Mouse (Mus musculus): ENCODE data around the gene Agr2. TPM values are rescaled to one million over a fixed set of nuclear protein-coding genes. Genes with fewer than 3 reads are reported as not detected.

Agr2 gene
- total and polyA plus RNA-seq, 3 experiments: not detected

- H3K79me2 ChIP-seq (replicated peaks; ENCODE audit: control insufficient read depth, extremely low read depth, insufficient read depth, poor library complexity, severe bottlenecking): no peaks in the 10 kb centered on the region
- no peaks in the 10 kb centered on the region for H3K36me3 ChIP-seq (replicated peaks in 1 of 2; ENCODE audit: control insufficient read depth in 1 of 2, insufficient read depth in 1 of 2, low read length in 1 of 2)
- no peaks in the 10 kb centered on the region for H3K27me3 ChIP-seq (replicated peaks)
- H3K9me3 ChIP-seq (replicated peaks; ENCODE audit: low read length): no peaks in the 10 kb centered on the region
- H3K27ac ChIP-seq (ENCODE audit: insufficient read depth, low read depth): no peak overlapping the region
- in situ Hi-C loops (cut with MboI; ENCODE audit: low pct_ligation_motif_present, low pct_unique_long_range_greater_than_20kb, low sequenced_read_pairs): no loop called here
- no peak overlapping the region for H3K4me2 ChIP-seq (ENCODE audit: insufficient read depth, low read depth, poor library complexity, severe bottlenecking)
- TF ChIP-seq ZC3H11A (IDR thresholded peaks at IDR 0.05; ENCODE audit: low read depth, low read length): no peak
- no peak for TF ChIP-seq MXI1 (IDR thresholded peaks at IDR 0.05; ENCODE audit: low read depth, low read length)
- no peak for TF ChIP-seq CTCF (conservative IDR thresholded peaks at IDR 0.05 in 1 of 2, IDR thresholded peaks at IDR 0.05 in 1 of 2; ENCODE audit: low read depth in 2 of 2, low read length in 2 of 2)
- TF ChIP-seq NRF1 (IDR thresholded peaks at IDR 0.05; ENCODE audit: low read depth, low read length): no peak
- TF ChIP-seq POLR2A (IDR thresholded peaks at IDR 0.05; ENCODE audit: low read depth, low read length): no peak
- TF ChIP-seq MAFK (IDR thresholded peaks at IDR 0.05; ENCODE audit: insufficient replicate concordance, low read length): no peak
- TF ChIP-seq USF1 (IDR thresholded peaks at IDR 0.05; ENCODE audit: low read depth, low read length): no peak
- TF ChIP-seq USF2 (conservative IDR thresholded peaks at IDR 0.05; ENCODE audit: low read depth, low read length): no peak
- no peak for TF ChIP-seq IRF4 (IDR thresholded peaks at IDR 0.05; ENCODE audit: low read depth, low read length)
- no peak for TF ChIP-seq TBP (conservative IDR thresholded peaks at IDR 0.05; ENCODE audit: low read depth, low read length)
- H3K9ac ChIP-seq (ENCODE audit: insufficient read depth, low read depth): no peak overlapping the region
- H3K4me1 ChIP-seq (ENCODE audit: control insufficient read depth in 1 of 2, insufficient read depth in 2 of 2): peaks cover 7 to 8% of the 10 kb centered on the region in 2 experiments
- DNase-seq (ENCODE audit: extremely low read depth): no peak
- dilution Hi-C loops (cut with MboI; ENCODE audit: extremely low pct_ligation_motif_present, extremely low pct_unique_long_range_greater_than_20kb, low sequenced_read_pairs): no loop called here
- H3K4me3 ChIP-seq (replicated peaks in 1 of 3; ENCODE audit: low read depth in 2 of 3, low read length in 2 of 3, poor library complexity in 1 of 3): no peak overlapping the region
Measured at GRCm38 (mm10) chr12:36047593-36047992, 54.9 kb downstream of the Agr2 start.

- dilution Hi-C loops (cut with MboI; ENCODE audit: extremely low pct_ligation_motif_present, extremely low pct_unique_long_range_greater_than_20kb, low sequenced_read_pairs) (no loop called here), in situ Hi-C loops (cut with MboI; ENCODE audit: low pct_ligation_motif_present, low pct_unique_long_range_greater_than_20kb, low sequenced_read_pairs) (no loop called here)
- H3K4me2 ChIP-seq (ENCODE audit: insufficient read depth, low read depth, poor library complexity, severe bottlenecking): no peak overlapping the region
Measured at GRCm38 (mm10) chr12:36050276-36050675, 57.6 kb downstream of the Agr2 start.

More at GRCm38 (mm10) chr12:36050276-36050675, 57.6 kb downstream of the Agr2 start:
- Histone ChIP-seq H3K4me3 (replicated peaks in 1 of 3; ENCODE audit: low read depth in 2 of 3, low read length in 2 of 3, poor library complexity in 1 of 3) (no peak overlapping the region), H3K27ac (ENCODE audit: insufficient read depth, low read depth) (no peak overlapping the region), H3K27me3 (replicated peaks) (no peaks in the 10 kb centered on the region), H3K36me3 (replicated peaks in 1 of 2; ENCODE audit: control insufficient read depth in 1 of 2, insufficient read depth in 1 of 2, low read length in 1 of 2) (no peaks in the 10 kb centered on the region), H3K9ac (ENCODE audit: insufficient read depth, low read depth) (no peak overlapping the region), H3K79me2 (replicated peaks; ENCODE audit: control insufficient read depth, extremely low read depth, insufficient read depth, poor library complexity, severe bottlenecking) (no peaks in the 10 kb centered on the region), H3K9me3 (replicated peaks; ENCODE audit: low read length) (no peaks in the 10 kb centered on the region), H3K4me1 (ENCODE audit: control insufficient read depth in 1 of 2, insufficient read depth in 2 of 2) (peaks cover 7 to 8% of the 10 kb centered on the region in 2 experiments)
- no peak for TF ChIP-seq ZNF384 (IDR thresholded peaks at IDR 0.05; ENCODE audit: low read depth, low read length)
- TF ChIP-seq PAX5 (IDR thresholded peaks at IDR 0.05; ENCODE audit: low read length): no peak
- no peak for TF ChIP-seq ELF1 (IDR thresholded peaks at IDR 0.05; ENCODE audit: low read depth, low read length)
- TF ChIP-seq NRF1 (IDR thresholded peaks at IDR 0.05; ENCODE audit: low read depth, low read length): no peak
- TF ChIP-seq MAX (IDR thresholded peaks at IDR 0.05; ENCODE audit: low read length): no peak
- TF ChIP-seq RCOR1 (conservative IDR thresholded peaks at IDR 0.05; ENCODE audit: low read depth, low read length): no peak
- no peak for TF ChIP-seq ZKSCAN1 (IDR thresholded peaks at IDR 0.05; ENCODE audit: borderline replicate concordance, low read depth, low read length)
- TF ChIP-seq MAZ (IDR thresholded peaks at IDR 0.05; ENCODE audit: low read depth, low read length): no peak
- no peak for TF ChIP-seq IRF4 (IDR thresholded peaks at IDR 0.05; ENCODE audit: low read depth, low read length)
- no peak for TF ChIP-seq UBTF (IDR thresholded peaks at IDR 0.05; ENCODE audit: low read depth, low read length)
- TF ChIP-seq KAT2A (IDR thresholded peaks at IDR 0.05; ENCODE audit: insufficient replicate concordance, low read length): no peak
- no peak for TF ChIP-seq POLR2AphosphoS2 (IDR thresholded peaks at IDR 0.05; ENCODE audit: low read depth, low read length)
- TF ChIP-seq ZC3H11A (IDR thresholded peaks at IDR 0.05; ENCODE audit: low read depth, low read length): no peak
- no peak for TF ChIP-seq EP300 (IDR thresholded peaks at IDR 0.05; ENCODE audit: low read length)
- DNase-seq (ENCODE audit: extremely low read depth): no peak

Other genes with a start within 250 kb of the Agr2 start
- gene Agr3, start 67.3 kb upstream of the Agr2 start, total RNA-seq (2012; rRNA removed): not detected in 2 replicates
- not detected in 2 replicates for gene Agr3, start 67.3 kb upstream of the Agr2 start, total RNA-seq (2014; rRNA removed)
- gene Agr3, start 67.3 kb upstream of the Agr2 start, polyA plus RNA-seq (2012; ENCODE audit: insufficient read length, low read depth): not detected in 2 replicates
- gene Tspan13, start 49.6 kb downstream of the Agr2 start, total RNA-seq (2012; rRNA removed): 20.8 and 28.9 TPM in 2 replicates
- 15.8 and 16.6 TPM in 2 replicates for gene Tspan13, start 49.6 kb downstream of the Agr2 start, total RNA-seq (2014; rRNA removed)
- gene Tspan13, start 49.6 kb downstream of the Agr2 start, polyA plus RNA-seq (2012; ENCODE audit: insufficient read length, low read depth): 17.4 and 18.6 TPM in 2 replicates
- 13.8 and 14.8 TPM in 2 replicates for gene Ankmy2, start 164.2 kb downstream of the Agr2 start, total RNA-seq (2012; rRNA removed)
- 19.1 and 20.9 TPM in 2 replicates for gene Ankmy2, start 164.2 kb downstream of the Agr2 start, total RNA-seq (2014; rRNA removed)
- gene Ankmy2, start 164.2 kb downstream of the Agr2 start, polyA plus RNA-seq (2012; ENCODE audit: insufficient read length, low read depth): 16.7 and 16.8 TPM in 2 replicates
- gene Bzw2, start 165.2 kb downstream of the Agr2 start, total RNA-seq (2012; rRNA removed): 161 and 192 TPM in 2 replicates
- gene Bzw2, start 165.2 kb downstream of the Agr2 start, total RNA-seq (2014; rRNA removed): 412 and 424 TPM in 2 replicates
- gene Bzw2, start 165.2 kb downstream of the Agr2 start, polyA plus RNA-seq (2012; ENCODE audit: insufficient read length, low read depth): 254 and 275 TPM in 2 replicates

Measured in CH12.LX (cell line).